Mouse (Mus musculus) hindbrain, embryonic 16.5 days (tissue): ENCODE data around the gene Flrt2. TPM values are rescaled to one million over a fixed set of nuclear protein-coding genes. Genes with fewer than 3 reads are reported as not detected.

ENCODE experiments used
- ATAC-seq: fragments of 200-750 bp; cut with Nextera tagmentation; 2 replicates; pipeline ENCODE4 v1.8.0; 2017; ENCODE audit warnings: moderate TSS enrichment, moderate library complexity
- H3K27ac ChIP-seq: fragments of 300-500 bp; sonication (generic); 2 replicates; pipeline ENCODE4 v1.5.1; 2014; ENCODE audit warnings: low read depth, mild to moderate bottlenecking, control low read depth, low read length, moderate library complexity
- H3K27me3 ChIP-seq: fragments of 300-500 bp; sonication (generic); replicated peaks from 2 replicates; pipeline ENCODE4 v1.6.1; 2014; ENCODE audit warnings: low read length; ENCODE audit not compliant: control insufficient read depth, insufficient read depth
- H3K36me3 ChIP-seq: fragments of 300-500 bp; sonication (generic); 2 replicates; pipeline ENCODE4 v1.6.1; 2014; ENCODE audit warnings: mild to moderate bottlenecking, low read length, moderate library complexity, mixed read lengths; ENCODE audit not compliant: control insufficient read depth, insufficient read depth
- H3K4me1 ChIP-seq: fragments of 300-500 bp; sonication (generic); 2 replicates; pipeline ENCODE4 v1.6.1; 2014; ENCODE audit warnings: low read depth, low read length; ENCODE audit not compliant: control insufficient read depth, insufficient read depth
- H3K4me2 ChIP-seq: fragments of 300-500 bp; sonication (generic); 2 replicates; pipeline ENCODE4 v1.6.1; 2014; ENCODE audit warnings: mild to moderate bottlenecking, low read length, control low read depth, moderate library complexity
- H3K4me3 ChIP-seq: fragments of 300-500 bp; sonication (generic); 2 replicates; pipeline ENCODE4 v1.5.1; 2014; ENCODE audit warnings: mild to moderate bottlenecking, low read length, control low read depth, moderate library complexity
- H3K9ac ChIP-seq: fragments of 300-500 bp; sonication (generic); 2 replicates; pipeline ENCODE4 v1.6.1; 2014; ENCODE audit warnings: low read depth, mild to moderate bottlenecking, control low read depth, low read length, moderate library complexity
- H3K9me3 ChIP-seq: fragments of 300-500 bp; sonication (generic); 2 replicates; pipeline ENCODE4 v1.6.1; 2014; ENCODE audit warnings: mild to moderate bottlenecking, low read length, moderate library complexity; ENCODE audit not compliant: control insufficient read depth
- WGBS: fragments of 180-500 bp; shearing (Covaris S2); extraction: QIAGEN DNeasy Blood & Tissue Kit; methylation state at CpG from one replicate; pipeline ENCODE4 v1.1.7; 2014; 5-methylcytosine and 5-hydroxymethylcytosine counted together
- polyA plus RNA-seq: library from polyadenylated mRNA; unstranded; fragments of >200 nt; fragmentation: Nextera tagmentation; extraction: Ambion mirVana; gene quantifications from 2 replicates; pipeline ENCODE4 v1.2.1, GENCODE M21; 2015

Flrt2 gene
- polyA plus RNA-seq, 1 experiment from 2014 or later = 20.3 TPM

GRCm38 (mm10) chr12:95744307-95744706 lies 52.3 kb downstream of the Flrt2 start:
- no peak overlapping the region for H3K4me3 ChIP-seq
- H3K27me3 ChIP-seq = no peaks in the 10 kb centered on the region
- H3K9ac ChIP-seq = no peak overlapping the region
- no peaks in the 10 kb centered on the region for H3K9me3 ChIP-seq
- peaks cover 2% of the 10 kb centered on the region; the same call in 1 of the 2 replicates for H3K4me1 ChIP-seq
- H3K27ac ChIP-seq = no peak overlapping the region
- ATAC-seq = peak; percentile 58
- 41% methylated on average over 4 of the region's 4 CpGs for WGBS
- H3K4me2 ChIP-seq = no peak overlapping the region
- no peaks in the 10 kb centered on the region for H3K36me3 ChIP-seq

GRCm38 (mm10) chr12:95746856-95747579 lies 55.0 kb downstream of the Flrt2 start:
- no peak for ATAC-seq
- 67% methylated on average over 10 of the region's 10 CpGs for WGBS

GRCm38 (mm10) chr12:95748760-95749159 lies 56.7 kb downstream of the Flrt2 start:
- Histone ChIP-seq H3K4me3 (no peak overlapping the region), H3K27me3 (no peaks in the 10 kb centered on the region), H3K36me3 (no peaks in the 10 kb centered on the region), H3K4me1 (no peaks in the 10 kb centered on the region), H3K4me2 (no peak overlapping the region), H3K27ac (no peak overlapping the region), H3K9ac (no peak overlapping the region), H3K9me3 (no peaks in the 10 kb centered on the region)
- WGBS = 90% methylated on average over 2 of the region's 2 CpGs
- ATAC-seq = no peak

More at GRCm38 (mm10) chr12:95746856-95747579, 55.0 kb downstream of the Flrt2 start:
- H3K27ac ChIP-seq = no peak overlapping the region
- no peaks in the 10 kb centered on the region for H3K9me3 ChIP-seq
- no peak overlapping the region for H3K4me3 ChIP-seq
- H3K36me3 ChIP-seq = no peaks in the 10 kb centered on the region
- no peaks in the 10 kb centered on the region for H3K4me1 ChIP-seq
- H3K27me3 ChIP-seq = no peaks in the 10 kb centered on the region
- no peak overlapping the region for H3K9ac ChIP-seq
- no peak overlapping the region for H3K4me2 ChIP-seq

GRCm38 (mm10) chr12:95749248-95749647 lies 57.2 kb downstream of the Flrt2 start:
- H3K4me1 ChIP-seq = no peaks in the 10 kb centered on the region
- H3K36me3 ChIP-seq = no peaks in the 10 kb centered on the region
- no peak overlapping the region for H3K27ac ChIP-seq
- H3K4me2 ChIP-seq = no peak overlapping the region
- 96% methylated on average over 2 of the region's 2 CpGs for WGBS
- H3K9me3 ChIP-seq = no peaks in the 10 kb centered on the region
- ATAC-seq = no peak
- H3K4me3 ChIP-seq = no peak overlapping the region
- H3K27me3 ChIP-seq = no peaks in the 10 kb centered on the region
- H3K9ac ChIP-seq = no peak overlapping the region

- WGBS = 97% methylated on average over 5 of the region's 5 CpGs
- no peak overlapping the region for H3K27ac ChIP-seq
- H3K9me3 ChIP-seq = no peaks in the 10 kb centered on the region
- no peak overlapping the region for H3K4me3 ChIP-seq
- no peak overlapping the region for H3K9ac ChIP-seq
- H3K4me1 ChIP-seq = no peaks in the 10 kb centered on the region
- no peak for ATAC-seq
- no peaks in the 10 kb centered on the region for H3K36me3 ChIP-seq
- no peak overlapping the region for H3K4me2 ChIP-seq
- no peaks in the 10 kb centered on the region for H3K27me3 ChIP-seq
Measured at GRCm38 (mm10) chr12:95759212-95759746, 67.3 kb downstream of the Flrt2 start.

GRCm38 (mm10) chr12:95765255-95765654 lies 73.2 kb downstream of the Flrt2 start:
- Histone ChIP-seq H3K27me3 (no peaks in the 10 kb centered on the region), H3K4me3 (no peak overlapping the region), H3K27ac (no peak overlapping the region), H3K9me3 (no peaks in the 10 kb centered on the region), H3K9ac (no peak overlapping the region), H3K36me3 (no peaks in the 10 kb centered on the region), H3K4me1 (no peaks in the 10 kb centered on the region), H3K4me2 (no peak overlapping the region)
- ATAC-seq = no peak
- 89% methylated on average over 4 of the region's 4 CpGs for WGBS

- Histone ChIP-seq H3K36me3 (no peaks in the 10 kb centered on the region), H3K27ac (no peak overlapping the region), H3K4me1 (no peaks in the 10 kb centered on the region), H3K4me3 (no peak overlapping the region), H3K9ac (no peak overlapping the region), H3K9me3 (no peaks in the 10 kb centered on the region), H3K27me3 (no peaks in the 10 kb centered on the region), H3K4me2 (no peak overlapping the region)
- ATAC-seq = no peak
- 84% methylated on average over 2 of the region's 2 CpGs for WGBS
Measured at GRCm38 (mm10) chr12:95769041-95769440, 77.0 kb downstream of the Flrt2 start.

GRCm38 (mm10) chr12:95770251-95770650 lies 78.2 kb downstream of the Flrt2 start:
- no peaks in the 10 kb centered on the region for H3K36me3 ChIP-seq
- H3K4me3 ChIP-seq = no peak overlapping the region
- ATAC-seq = no peak
- H3K9ac ChIP-seq = no peak overlapping the region
- H3K27ac ChIP-seq = no peak overlapping the region
- no peaks in the 10 kb centered on the region for H3K4me1 ChIP-seq
- H3K4me2 ChIP-seq = no peak overlapping the region
- no peaks in the 10 kb centered on the region for H3K27me3 ChIP-seq
- 56% methylated on average over 3 of the region's 3 CpGs for WGBS
- H3K9me3 ChIP-seq = no peaks in the 10 kb centered on the region

GRCm38 (mm10) chr12:95790146-95790545 lies 98.1 kb downstream of the Flrt2 start:
- WGBS = 59% methylated on average over 1 of the region's 1 CpGs
- Histone ChIP-seq H3K4me1 (no peaks in the 10 kb centered on the region), H3K4me3 (no peak overlapping the region), H3K36me3 (no peaks in the 10 kb centered on the region), H3K27ac (no peak overlapping the region), H3K27me3 (no peaks in the 10 kb centered on the region), H3K9ac (no peak overlapping the region), H3K4me2 (no peak overlapping the region), H3K9me3 (no peaks in the 10 kb centered on the region)
- no peak for ATAC-seq
